Mouse (Mus musculus): Measurements from ENCODE around the gene Stat4. TPM values are rescaled to one million over a fixed set of nuclear protein-coding genes. Genes with fewer than 3 reads are reported as not detected.

Gene Stat4
- 93.2 and 117 TPM in 2 replicates for total RNA-seq (2017)

DNA sequence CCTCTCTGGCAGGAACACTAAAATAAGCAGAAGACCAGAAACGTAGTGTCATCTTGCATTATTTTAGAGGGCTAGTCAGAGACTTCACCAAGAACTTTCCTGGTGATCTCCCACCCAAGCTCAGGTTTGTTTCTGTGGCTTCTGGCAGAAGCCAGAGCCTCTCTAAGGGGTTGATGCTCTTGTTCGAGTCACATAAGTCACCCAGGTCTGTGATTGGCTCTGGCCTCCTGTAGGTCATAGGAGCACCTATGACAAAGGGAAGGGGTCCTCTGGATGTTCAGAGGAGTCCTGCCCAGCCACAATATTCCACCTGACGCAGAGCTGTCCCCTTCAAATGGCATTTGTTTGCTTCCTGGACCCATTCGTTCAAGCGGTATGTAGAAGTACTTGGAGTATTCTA, at the start of gene Stat4:
Gene Stat4, plus strand, starts transcription at position 301 of the 400 bp plus-strand sequence.
- no peak for ATAC-seq (ENCODE audit: extremely low read depth, insufficient number of reproducible peaks, low FRiP score, poor library complexity, severe bottlenecking)

DNA sequence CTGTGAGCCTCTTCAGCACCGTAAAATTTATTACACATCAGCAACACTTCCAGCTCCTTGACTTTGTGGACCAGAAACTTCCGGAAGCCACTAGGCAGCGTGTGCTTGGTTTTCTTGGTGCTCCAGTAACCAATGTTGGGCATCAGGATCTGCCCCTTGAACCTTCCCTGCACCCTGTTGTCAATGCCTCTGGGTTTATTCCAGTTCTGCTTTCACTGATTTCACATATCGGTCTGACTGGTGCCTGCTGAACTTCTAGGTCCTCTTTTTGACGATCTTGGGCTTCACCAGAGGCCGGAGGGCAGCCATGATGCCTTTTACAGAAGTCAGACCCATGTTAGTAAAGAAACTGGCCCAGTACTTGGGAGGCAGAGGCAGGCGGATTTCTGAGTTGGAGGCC, 48.6 kb upstream of the Stat4 start:
- no peak for ATAC-seq (ENCODE audit: extremely low read depth, insufficient number of reproducible peaks, low FRiP score, poor library complexity, severe bottlenecking)

DNA sequence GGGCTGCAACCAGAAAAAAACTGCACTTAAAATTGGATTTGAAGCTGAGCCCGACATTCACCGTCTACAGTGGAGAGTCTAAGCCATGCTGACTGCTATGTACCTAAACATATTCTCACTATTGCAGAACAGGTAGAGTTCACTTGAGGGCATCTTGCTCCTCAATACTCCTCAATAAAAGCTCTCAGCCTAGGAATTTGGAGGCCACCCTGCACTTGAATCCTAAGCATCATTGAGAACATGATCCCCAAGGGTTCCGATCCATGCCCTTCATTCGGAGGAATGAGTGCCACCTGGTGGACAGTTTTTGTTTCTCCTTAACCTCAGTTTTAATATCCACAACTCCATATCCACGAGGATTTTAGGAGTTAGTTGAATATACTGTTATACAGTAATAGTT, 42.2 kb upstream of the Stat4 start:
- ATAC-seq (ENCODE audit: extremely low read depth, insufficient number of reproducible peaks, low FRiP score, poor library complexity, severe bottlenecking), result no peak

DNA sequence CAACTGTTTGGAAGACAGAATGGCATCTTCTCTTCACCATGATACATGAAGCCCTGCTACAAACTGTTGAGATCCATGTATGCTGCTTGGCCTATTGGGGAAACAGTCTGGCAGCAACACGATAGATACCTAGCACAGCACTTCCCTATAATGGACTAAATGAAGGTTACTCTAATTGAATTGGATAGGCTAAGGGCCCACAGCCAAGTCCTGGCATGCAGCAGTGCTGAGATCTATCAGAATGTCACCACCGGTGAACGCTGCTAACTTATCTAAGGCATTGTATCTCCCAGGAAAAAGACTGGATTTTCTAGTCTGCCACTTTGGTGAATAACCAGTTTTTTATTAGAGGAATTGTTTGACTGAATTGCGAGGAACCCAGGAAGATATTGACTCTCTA, 39.8 kb upstream of the Stat4 start:
- no peak for ATAC-seq (ENCODE audit: extremely low read depth, insufficient number of reproducible peaks, low FRiP score, poor library complexity, severe bottlenecking)

DNA sequence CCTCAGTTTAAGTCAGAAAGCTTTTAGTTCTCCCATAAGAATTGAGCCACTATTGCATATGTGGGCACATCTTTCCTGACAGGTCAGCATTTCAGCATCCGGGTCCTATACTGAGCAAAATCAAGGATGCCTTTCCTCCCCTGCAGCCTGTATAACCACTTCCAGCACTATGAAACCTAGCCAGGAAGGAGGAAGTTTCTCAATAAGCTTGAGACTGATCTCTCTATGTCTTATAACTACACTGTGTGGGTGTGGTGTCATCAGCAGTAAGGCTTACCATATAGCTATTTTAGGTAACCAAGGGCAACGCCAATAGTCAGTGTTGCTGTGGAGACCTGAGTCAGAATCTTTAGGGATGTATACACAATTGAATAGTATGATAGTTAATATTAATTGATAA, 22.3 kb upstream of the Stat4 start:
- no peak for ATAC-seq (ENCODE audit: extremely low read depth, insufficient number of reproducible peaks, low FRiP score, poor library complexity, severe bottlenecking)

DNA sequence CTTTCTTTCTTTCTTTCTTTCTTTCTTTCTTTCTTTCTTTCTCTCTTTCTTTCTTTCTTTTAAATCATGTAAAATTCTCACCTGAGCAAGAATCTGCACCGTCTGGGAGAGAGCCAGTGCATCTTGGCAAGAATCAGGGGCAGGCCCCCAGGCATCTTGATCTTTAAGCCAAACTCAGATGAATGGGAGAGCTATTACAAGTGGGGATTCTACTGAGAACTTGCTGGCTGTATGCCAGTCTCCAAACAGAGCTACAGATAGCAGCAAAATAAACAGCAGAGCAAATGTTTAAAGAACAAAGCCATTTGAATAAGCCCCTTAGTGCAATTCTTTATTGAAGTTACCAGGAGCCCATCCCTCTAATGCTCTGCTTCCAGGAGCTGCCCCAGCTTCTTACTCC, 18.0 kb upstream of the Stat4 start:
- ATAC-seq (ENCODE audit: extremely low read depth, insufficient number of reproducible peaks, low FRiP score, poor library complexity, severe bottlenecking), result no peak

DNA sequence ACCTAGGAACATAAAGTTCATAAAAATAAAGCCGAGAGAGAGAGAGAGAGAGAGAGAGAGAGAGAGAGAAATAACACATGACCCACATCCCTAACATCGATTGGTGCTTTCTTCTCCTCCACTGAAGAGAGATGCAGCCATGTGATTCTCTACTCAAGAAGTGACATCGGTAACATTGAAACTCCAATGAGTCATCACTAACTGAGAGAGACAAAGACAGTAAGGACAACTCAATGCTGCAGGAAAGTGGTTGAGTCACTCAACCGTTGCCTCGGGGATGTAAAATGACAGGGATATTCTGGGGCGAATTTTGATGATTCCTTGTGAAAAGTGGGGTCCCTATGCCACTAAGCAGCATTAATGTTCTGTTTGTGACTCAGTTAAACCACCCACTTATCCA, 16.8 kb upstream of the Stat4 start:
- ATAC-seq (ENCODE audit: extremely low read depth, insufficient number of reproducible peaks, low FRiP score, poor library complexity, severe bottlenecking), result no peak

DNA sequence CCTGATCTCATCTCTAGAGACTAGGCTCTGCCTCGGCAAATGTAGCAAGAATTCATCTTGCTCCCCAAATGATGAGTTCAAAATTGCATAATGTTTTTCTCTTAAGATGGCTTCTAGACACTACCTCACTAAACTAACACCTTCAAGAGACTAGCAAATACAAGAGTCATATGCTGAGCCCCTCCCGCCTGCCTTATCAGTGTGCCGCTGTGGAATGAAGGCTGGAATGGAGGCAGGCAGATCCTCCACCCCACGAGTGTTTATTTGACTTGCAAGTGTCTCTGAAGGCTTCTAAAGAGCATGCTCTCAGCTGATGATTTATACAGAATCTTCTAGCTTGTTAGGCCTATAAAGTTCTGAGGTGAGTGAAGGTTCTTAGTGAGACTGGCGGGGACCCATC, 11.4 kb upstream of the Stat4 start:
- ATAC-seq (ENCODE audit: extremely low read depth, insufficient number of reproducible peaks, low FRiP score, poor library complexity, severe bottlenecking), result no peak

DNA sequence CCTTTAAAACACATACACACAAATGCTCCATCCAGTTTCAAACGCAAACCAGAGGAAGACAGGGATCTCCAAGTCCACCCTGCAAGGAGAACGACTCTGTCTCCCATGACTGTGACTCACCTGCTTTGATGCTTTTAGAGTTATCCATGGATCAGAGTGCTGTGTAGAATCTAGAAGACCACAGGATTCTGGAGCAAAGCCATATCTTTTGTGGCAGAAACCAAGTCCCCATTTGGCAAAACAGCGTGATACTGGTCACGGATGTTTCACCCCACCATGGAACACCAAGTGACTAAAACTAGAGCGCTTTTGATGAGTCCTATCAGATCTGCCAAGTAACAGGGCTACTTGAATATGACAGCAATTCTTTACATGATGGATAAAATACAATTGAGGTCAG, 7.9 kb upstream of the Stat4 start:
- ATAC-seq (ENCODE audit: extremely low read depth, insufficient number of reproducible peaks, low FRiP score, poor library complexity, severe bottlenecking), result no peak

DNA sequence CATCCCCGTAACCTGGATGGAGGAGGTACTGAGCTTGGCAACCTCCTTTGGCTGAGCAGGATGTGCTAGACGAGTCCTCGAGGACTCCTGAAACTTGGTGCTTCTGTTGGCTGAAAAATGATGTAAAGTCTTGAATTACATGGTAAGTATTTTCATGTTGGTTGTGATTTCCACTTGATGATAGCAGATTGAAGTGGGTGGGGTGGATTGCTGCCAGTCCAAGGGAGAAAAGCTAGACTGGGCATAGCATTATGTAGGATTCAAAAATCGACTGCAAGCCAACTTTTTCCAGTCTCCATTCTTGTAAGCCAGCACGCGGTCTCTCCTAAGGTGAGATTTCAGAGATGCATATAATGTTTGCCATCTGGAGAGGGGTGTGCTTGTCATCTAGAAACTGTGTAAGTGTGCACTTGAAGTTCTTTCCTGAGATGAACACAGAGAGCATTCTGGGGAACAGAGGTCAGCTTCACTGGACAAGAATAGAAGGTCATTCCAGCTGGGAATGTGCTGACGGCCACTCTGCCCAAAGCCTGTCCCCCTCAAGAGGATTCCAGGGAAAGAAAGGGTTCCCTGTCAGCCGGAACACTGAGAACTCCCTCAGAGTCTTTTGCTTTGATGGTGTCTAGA, 5.1 kb downstream of the Stat4 start:
- no peak for ATAC-seq (ENCODE audit: extremely low read depth, insufficient number of reproducible peaks, low FRiP score, poor library complexity, severe bottlenecking)

DNA sequence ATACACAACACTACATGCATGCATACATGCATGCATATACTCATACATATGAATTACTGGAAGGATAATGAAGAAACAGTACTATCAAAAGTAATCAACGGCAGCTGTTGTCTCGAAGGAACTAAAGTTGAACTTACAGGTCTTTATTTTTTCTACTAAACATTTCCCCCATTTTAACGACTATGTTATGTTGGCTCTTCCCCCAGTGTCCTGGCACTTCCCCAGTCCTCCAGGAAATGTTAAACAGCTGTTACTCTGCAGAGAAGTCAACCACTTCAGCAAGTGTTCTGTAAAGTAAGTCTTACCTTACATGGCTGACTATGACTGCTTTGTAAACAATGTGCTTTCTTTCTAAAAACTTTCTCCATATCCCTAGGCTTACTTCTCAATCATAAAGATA, 9.1 kb downstream of the Stat4 start:
- ATAC-seq (ENCODE audit: extremely low read depth, insufficient number of reproducible peaks, low FRiP score, poor library complexity, severe bottlenecking), result no peak

DNA sequence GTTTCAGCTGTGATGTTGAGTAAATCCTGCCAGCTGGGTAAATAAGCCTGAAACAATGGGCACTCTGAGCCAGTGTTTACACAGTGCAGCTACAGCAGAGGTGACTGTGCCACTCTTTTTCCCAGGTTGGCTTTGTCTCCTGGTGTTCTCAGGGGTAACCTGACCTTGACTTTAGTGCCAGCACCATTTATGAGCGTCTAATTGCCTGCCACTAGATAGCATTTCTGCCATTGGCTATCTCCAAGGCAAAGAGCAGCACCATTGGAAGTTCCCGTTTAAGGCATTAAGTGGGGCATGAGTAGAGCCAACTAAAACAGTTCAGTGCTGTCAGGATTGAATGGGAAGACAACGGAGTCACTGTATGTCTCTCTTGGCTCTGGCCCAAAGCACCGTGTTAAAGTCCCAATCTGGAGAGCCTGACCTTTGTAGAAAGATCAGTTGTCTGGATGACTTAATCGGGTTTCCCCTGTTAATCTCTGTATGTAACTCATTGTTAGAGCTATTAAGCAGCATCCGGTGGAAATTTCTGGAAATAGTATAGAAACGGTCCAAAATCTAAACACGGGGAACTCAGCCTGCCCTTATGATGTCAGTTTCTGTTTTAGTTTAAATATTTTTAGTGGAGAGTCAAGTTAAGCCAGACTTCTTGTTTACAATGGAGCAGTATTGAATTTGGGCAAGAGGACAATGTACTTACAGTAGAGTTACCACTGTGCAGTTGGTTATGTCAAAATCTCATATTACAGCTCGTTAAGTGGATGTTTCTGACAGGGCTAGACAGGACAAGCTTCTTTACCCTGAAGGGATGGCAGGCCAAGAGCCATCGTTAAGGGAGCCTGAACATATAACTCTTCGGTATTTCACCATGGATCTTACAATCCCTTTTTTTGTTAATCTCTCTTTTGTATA, 10.1 kb downstream of the Stat4 start:
- no peak for ATAC-seq (ENCODE audit: extremely low read depth, insufficient number of reproducible peaks, low FRiP score, poor library complexity, severe bottlenecking)

DNA sequence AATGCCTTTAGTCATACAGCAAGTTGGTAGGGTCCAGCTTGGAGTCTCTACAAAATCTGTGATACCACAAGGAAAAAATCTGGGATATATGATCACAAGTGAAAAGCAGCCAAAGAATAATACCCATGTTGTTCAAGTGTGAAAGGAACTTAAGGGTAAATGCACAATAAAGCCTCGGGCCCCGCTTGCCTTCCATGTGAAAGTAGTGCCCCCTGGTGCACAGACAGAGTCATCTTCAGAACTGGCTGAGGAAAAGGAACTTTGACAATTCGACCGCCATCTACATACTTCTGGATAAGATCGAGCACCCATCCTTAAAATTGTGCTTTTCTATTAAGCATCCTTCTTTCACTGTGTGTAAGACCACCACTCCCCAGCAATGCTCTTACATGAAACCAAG, 11.6 kb downstream of the Stat4 start:
- ATAC-seq (ENCODE audit: extremely low read depth, insufficient number of reproducible peaks, low FRiP score, poor library complexity, severe bottlenecking), result peak; percentile 72; the same call in 1 of the 2 replicates

DNA sequence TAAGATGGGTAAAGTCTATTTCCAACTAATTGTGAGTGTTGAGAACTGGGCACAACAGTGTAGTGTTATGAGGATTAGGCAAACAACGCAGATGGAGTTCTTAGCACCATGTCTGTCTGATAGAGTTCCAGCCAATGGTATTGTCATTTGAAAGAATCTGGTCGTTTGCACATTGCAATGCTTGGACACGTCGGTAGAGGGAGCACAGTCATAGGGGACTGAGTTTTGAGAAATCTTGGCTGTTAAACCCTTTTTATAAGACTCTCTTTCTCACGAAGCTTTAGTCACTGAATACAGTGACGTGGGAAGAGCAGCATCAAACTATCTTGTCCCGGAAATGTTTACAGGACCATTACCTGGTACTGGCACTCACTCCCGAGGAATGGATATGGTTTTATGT, 17.1 kb downstream of the Stat4 start:
- peak; percentile 71 for ATAC-seq (ENCODE audit: extremely low read depth, insufficient number of reproducible peaks, low FRiP score, poor library complexity, severe bottlenecking)

DNA sequence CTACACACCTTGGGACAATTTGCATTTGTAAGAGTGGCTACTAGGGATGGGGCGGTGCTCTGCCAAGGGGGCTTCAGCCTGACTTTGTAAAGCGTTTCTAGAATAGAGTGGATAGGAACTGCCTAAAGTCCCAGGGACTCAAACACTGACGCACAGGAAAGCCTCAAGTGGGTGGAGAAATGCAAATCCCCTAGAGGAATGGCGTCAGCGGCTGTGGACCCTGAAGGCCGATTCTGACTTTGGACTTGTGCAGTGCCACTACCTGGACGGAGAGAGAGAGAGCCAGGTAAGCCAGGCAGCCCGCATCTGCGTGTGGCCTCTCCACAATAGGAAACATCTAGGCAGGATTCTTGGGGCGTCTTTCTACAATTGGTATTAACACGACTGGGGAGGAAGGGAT, 21.5 kb downstream of the Stat4 start:
- peak; percentile 73 for ATAC-seq (ENCODE audit: extremely low read depth, insufficient number of reproducible peaks, low FRiP score, poor library complexity, severe bottlenecking)

DNA sequence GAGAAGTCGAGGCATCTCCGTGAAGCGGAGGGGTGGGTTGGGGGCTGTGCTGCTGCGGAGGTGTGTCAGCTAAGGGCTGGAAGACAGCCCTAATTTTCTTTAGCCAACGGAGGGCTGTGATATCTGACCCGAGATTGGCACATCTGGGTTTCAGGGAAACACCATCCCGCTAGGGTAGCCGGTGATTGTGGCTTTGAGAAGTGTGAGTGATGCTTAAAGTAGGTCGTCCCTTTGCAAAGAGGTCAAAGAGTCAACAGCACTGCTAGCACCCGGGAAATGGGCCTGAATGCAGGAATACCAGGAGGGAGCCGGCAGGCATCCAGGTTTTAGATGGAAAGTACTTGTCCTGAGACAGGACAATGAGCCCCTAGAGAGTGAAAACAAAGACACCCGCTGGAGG, 22.0 kb downstream of the Stat4 start:
- no peak for ATAC-seq (ENCODE audit: extremely low read depth, insufficient number of reproducible peaks, low FRiP score, poor library complexity, severe bottlenecking)

DNA sequence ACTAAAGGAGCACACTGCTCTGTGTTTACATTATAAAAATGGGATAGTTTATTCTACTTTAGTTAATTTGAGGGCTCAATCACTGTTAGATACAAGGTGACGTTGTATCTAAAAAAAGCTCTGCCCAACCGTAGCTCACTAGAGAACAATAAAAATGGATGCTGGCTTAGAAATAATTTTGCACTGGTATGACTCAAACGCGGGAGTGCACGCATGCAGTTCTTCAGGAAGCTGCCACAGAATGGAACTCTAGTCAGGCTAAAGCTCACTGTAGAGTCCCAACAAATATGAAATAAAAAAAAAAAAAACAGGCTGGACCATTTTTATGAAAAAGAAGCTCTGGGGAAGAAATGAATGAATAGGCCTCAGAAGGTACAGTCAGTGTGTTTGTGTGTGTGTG, 23.8 kb downstream of the Stat4 start:
- ATAC-seq (ENCODE audit: extremely low read depth, insufficient number of reproducible peaks, low FRiP score, poor library complexity, severe bottlenecking), result no peak

DNA sequence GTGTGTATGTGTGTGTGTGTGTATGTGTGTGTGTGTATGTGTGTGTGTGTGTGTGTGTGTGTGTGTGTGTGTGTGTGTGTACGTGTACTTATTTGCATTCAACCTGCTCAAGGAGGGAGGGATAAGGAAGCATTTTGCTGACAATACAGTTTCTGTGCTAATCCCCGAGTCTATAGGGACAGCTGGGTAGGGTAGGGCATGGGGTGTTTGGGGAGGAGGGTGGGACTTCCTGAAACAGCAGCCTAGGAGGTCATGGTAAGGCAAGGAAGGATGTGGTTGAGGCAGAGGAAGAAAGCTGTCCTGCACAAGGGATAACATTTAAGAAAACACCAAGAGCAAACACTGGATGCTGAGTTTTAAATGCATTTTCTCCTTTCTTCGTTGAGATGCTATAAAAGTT, 24.3 kb downstream of the Stat4 start:
- ATAC-seq (ENCODE audit: extremely low read depth, insufficient number of reproducible peaks, low FRiP score, poor library complexity, severe bottlenecking), result peak; percentile 61

DNA sequence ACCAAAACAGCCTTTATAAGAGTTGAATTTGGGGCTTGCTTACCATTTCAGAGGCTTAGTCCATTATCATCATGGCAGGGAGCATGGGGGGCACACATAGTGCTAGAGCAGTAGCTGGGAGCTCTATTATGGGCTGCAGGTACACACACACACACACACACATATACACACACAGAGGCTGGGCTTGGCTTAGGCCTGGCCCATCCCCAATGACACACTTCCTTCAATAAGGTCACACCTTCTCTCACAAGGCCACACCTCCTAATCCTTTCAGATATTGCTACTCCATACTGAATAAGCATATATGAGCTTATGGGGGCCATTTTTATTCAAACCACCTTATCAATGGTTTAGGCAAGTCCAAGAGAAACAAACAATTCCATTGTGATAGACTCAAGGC, 25.3 kb downstream of the Stat4 start:
- peak; percentile 60 for ATAC-seq (ENCODE audit: extremely low read depth, insufficient number of reproducible peaks, low FRiP score, poor library complexity, severe bottlenecking)

DNA sequence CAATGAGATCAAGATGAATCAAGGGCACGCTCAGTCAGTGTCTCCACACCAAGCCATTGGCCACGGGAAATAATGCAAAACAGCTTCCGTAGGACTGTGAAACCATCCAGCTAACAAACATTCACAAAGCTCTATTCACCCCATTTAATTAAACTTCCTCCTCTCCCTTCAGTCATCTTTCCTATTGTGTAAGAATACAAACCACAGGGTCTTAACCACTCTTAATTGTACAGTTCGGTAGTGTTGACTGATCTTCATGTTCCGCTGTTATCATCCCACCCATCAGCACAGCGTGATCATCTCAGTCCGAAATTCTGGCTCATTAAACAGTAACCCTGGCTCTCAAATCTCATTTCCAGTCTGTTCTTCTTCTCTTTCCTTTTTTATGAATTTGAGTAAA, 25.8 kb downstream of the Stat4 start:
- no peak for ATAC-seq (ENCODE audit: extremely low read depth, insufficient number of reproducible peaks, low FRiP score, poor library complexity, severe bottlenecking)

Data from neutrophil, adult 5-6 weeks (primary cell).